Mouse (Mus musculus): ENCODE results near the gene Lpar2.

Gene Lpar2

GRCm38 (mm10) chr8:69807236-69807635 lies 15.0 kb upstream of the Lpar2 start:
- no peak for DNase-seq (ENCODE audit: low read depth, low spot score)

- peak; percentile 54 for DNase-seq (ENCODE audit: low read depth, low spot score)
Observed at GRCm38 (mm10) chr8:69808094-69808863, 13.9 kb upstream of the Lpar2 start, which contains the start of gene Gmip. Gene Gmip, plus strand, starts transcription at chr8:69808679.

GRCm38 (mm10) chr8:69808864-69809403 lies 13.3 kb upstream of the Lpar2 start:
- DNase-seq (ENCODE audit: low read depth, low spot score) = no peak

- no peak for DNase-seq (ENCODE audit: low read depth, low spot score)
Observed at GRCm38 (mm10) chr8:69809820-69810219, 12.4 kb upstream of the Lpar2 start.

DNA sequence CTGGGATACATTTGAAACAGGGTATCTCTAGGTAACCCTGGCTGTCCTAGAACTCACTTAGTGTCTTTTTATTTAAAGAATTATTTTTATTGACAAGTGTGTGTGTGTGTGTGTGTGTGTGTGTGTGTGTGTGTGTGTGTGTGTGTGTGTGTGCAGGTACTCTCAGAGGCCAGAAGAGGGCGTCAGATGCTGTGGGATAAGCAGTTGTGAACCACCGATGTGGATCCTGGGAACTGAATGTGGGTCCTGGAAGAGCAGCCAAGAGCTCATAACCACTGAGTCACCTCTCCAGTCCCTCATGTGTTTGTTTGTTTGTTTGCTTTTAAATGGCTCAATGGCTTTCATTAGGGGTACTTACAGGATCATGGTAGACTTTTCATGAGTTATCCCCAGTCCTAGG lies 7.3 kb upstream of the Lpar2 start:
- no peak for DNase-seq (ENCODE audit: low read depth, low spot score)

DNA sequence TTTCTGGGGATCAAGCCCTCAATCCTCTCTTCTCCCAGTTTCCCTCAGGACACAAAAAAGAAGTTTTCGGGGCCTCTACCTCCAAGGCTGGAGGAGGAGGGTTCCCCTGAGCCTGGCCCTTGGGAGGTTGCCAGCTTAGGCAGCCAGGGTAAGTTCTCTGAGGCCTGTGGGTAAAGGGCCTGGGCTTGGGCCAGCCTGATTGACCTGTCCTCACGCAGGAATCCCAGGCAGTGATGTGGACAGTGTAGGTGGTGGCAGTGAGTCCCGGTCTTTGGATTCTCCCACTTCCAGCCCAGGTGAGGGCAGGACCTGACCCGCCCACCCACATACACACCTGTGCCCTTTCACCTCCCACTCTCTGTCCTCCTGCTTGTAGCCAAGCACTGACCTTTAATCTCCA lies 6.8 kb upstream of the Lpar2 start:
- no peak for DNase-seq (ENCODE audit: low read depth, low spot score)

GRCm38 (mm10) chr8:69820466-69820865 lies 1.8 kb upstream of the Lpar2 start:
- no peak for DNase-seq (ENCODE audit: low read depth, low spot score)

DNA sequence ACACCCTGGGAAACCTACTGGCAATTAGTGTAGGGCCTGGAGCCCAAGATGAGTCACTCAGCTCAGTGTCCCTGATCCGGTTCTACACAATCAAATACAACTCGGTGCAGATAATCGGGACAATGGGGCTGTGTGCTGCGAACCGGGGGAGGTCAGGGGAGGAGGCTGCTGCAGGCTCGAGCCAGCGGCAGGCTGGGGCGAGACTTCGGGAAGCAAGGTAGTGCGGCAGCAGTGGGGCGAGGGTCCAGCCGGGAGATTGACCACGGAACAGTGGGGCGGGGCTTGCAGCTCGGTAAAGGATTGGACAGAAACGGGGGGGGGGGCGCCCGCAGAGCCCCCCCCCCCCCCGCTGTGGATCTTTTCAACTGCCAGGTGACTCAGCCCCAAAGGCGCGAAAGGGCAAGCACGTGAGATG lies 251 bp upstream of the Lpar2 start:
- no peak for DNase-seq (ENCODE audit: low read depth, low spot score)

DNA sequence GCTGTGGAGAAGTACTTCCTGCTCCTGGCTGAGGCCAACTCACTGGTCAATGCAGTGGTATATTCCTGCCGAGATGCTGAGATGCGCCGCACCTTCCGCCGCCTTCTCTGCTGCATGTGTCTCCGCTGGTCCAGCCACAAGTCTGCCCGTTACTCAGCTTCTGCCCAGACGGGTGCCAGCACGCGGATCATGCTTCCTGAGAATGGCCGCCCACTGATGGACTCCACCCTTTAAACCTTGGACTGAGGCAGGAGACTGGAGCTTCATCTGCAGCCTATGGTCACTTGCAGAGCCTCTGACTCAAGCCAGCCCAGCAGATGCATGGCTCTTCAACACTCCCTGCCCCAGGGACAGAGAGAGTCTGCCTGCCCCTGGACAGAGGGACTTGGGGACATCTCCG lies 4.1 kb downstream of the Lpar2 start:
- DNase-seq (ENCODE audit: low read depth, low spot score) = no peak

DNA sequence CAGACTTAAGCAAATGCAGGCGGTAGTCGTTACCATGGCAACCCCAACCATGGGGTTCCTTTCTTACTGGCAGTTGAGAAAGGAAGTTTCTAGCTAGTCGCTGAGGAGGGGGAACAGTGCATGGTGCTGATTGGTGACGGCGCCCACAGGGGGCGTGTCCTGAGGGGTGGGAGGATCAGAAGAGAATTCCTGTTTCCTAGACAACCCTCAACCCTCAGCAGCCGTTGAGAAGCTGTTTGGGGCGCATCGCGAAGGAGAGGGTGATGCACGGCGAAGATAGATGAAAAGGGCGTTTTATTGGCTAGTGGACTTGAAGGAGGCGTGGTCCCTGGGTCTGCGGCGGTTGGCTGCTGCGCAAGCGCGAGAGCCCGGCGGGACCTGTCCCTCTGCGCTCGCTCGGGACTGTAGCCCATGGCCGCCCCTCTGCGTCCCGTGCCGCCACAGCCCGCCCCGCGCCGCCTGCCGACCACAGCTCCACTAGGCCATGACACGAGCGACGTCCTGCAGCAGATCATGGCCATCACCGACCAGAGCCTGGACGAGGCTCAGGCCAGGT lies 10.1 kb downstream of the Lpar2 start, which contains the start of gene Pbx4:
Gene Pbx4, plus strand, starts transcription at position 194 of the 556 bp plus-strand sequence.
- peak; percentile 54 for DNase-seq (ENCODE audit: low read depth, low spot score)

GRCm38 (mm10) chr8:69837057-69837682 lies 14.9 kb downstream of the Lpar2 start:
- DNase-seq (ENCODE audit: low read depth, low spot score) = no peak

DNA sequence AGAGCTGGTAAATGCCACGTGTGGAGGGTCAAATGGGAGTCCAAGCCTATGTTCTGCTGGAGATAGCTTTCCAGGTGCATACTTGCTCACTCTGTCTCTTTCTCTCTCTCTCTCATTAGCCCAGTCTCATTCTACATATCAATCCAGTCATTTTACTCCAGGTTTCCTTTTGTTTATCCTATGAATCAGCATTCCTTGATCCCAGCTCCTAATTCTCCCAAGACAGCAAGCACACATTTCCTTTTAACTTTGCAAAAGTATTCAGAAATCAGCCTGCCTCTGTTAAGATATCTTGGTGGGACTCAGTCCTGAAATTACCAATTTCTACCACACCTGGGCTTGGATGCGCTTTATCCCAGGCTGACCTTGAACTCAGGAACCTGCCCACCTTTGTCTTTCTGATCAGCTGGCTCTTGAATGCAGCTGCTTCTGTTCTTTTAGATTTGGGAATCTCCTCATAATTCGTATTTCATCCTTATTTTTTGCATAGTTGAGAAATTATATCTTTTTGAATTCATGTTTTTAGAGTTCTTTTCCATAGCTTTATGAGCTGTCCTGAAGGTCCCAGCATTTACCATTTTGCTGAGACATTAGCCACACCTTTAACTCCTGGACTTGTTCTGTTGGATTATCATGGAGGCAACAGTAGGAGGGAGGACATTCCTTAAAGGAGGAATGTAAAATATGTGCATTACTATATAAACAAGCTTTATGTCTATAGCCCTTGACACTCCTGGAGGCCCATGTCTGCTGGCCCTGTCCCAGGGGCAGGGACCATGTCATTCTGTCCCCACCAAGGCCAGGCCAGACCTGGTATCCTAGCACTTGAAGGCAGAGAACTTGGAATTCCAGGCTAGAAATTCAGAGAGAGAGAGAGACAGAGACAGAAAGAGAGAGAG lies 25.2 kb downstream of the Lpar2 start:
- DNase-seq (ENCODE audit: low read depth, low spot score) = no peak

DNA sequence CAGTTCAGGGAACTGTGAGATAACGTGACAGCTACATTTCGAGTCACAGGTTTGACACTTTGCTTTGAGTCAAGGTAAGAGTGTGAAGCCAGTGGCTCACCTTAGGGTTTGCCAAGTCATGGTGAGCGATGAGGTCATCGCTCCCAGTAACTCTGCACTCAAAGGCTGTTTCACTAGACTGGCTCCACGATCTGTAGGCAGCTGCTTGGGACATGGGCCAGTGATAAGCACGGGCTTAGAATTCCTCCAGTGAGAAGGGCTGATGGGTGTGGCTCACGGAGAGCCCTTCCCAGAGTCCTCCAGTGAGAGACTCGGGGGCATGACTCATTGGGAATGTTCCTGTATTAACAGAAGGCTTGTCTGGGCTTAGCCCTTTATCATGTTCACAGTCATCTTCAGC lies 26.7 kb downstream of the Lpar2 start:
- peak; percentile 35 for DNase-seq (ENCODE audit: low read depth, low spot score)

GRCm38 (mm10) chr8:69849899-69850298 lies 27.7 kb downstream of the Lpar2 start:
- no peak for DNase-seq (ENCODE audit: low read depth, low spot score)

DNA sequence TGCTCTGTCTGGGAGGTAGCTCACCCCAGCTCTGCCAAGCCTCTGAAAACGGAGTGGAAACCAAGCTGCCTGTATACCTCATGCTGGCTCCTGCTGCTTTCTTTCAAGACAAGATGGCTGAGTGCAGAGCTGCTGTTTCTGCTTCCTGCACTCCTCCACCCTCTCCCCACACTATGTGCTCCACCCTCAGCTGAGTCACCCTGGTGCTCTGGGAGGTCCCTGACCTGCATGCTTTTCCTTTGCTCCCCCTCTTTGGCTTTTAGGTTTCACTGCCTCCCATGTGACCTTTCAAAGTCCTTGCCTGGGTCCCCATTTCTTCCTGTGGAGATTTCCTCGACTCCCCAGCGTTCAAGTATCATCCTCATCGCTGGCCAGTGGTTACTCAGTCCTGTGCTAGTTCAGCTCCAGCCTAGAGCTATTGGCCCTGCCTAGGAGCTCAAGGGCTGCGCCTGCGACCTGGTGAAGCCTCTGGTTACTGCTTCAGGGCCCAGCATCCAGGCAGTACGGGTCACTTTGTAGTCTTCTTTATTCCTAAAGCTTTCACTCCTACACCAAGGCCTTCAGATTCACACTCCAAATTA lies 28.8 kb downstream of the Lpar2 start:
- peak; percentile 56 for DNase-seq (ENCODE audit: low read depth, low spot score)

DNA sequence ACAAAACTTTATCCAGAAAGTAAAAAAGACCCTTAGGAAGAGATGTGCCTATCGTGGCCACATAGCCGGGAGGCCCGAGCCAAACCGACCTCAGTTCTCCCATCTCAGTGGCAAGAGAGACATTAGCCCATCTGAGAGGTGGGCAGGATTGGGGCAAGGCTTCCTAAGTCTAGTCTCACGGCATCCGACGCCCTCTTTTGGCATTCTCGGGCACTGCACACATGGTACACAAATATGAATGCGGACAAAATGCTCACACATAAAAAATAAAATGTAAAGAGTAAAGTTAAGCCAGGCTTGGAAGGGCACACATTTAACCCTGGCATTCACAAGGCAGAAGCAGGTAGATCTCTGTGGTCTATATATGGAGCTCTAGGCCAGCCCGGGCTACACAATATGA lies 31.6 kb downstream of the Lpar2 start:
- DNase-seq (ENCODE audit: low read depth, low spot score) = no peak

DNA sequence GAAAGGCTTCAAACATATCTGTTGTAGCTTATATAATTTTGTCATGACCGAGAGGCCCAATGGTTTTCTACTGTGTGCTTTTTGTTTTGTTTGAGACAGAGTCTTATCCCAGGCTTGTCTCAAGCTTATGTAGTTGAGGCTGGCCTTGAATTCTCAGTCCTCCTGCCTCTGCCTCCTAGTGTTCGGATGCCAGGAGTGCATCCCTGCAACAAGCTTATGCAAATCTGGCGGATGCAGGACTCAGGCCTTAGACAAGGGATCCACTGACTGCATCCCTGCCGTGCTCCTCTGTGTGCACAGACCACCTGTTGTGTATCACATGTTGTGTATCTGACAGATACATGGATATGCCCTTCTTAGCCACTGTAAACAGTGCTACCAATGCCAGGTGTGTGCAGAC lies 38.6 kb downstream of the Lpar2 start:
- DNase-seq (ENCODE audit: low read depth, low spot score) = no peak

- DNase-seq (ENCODE audit: low read depth, low spot score) = no peak
Observed at GRCm38 (mm10) chr8:69861251-69861650, 39.0 kb downstream of the Lpar2 start.

DNA sequence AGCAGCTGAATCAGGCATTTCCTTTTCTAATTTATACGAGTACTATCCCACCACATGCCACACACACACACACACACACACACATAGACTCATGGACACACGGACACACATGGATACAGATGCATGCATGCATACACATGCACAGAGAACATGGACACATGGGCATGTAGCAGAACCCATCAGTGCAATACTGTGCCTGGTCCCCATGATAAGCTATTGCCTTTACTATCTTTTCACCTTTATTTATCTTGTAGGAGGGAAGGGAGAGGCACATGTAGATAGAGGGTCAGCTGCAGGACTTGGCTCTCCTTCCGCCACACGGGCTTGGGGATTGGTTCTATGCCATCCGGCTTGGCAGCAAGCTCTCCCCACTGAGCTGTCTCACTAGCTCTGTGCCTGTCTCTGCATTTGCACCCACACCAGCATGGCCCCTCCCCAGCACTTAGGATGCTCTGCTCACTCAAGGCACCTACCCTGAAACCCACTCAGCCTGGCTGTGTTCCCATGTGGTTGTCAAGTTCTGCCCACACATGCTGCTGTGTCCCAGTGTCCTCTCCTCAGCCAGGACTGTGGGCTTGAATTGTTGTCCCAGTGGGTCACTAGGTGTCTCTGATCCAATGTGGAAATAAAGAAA lies 41.3 kb downstream of the Lpar2 start:
- no peak for DNase-seq (ENCODE audit: low read depth, low spot score)

DNA sequence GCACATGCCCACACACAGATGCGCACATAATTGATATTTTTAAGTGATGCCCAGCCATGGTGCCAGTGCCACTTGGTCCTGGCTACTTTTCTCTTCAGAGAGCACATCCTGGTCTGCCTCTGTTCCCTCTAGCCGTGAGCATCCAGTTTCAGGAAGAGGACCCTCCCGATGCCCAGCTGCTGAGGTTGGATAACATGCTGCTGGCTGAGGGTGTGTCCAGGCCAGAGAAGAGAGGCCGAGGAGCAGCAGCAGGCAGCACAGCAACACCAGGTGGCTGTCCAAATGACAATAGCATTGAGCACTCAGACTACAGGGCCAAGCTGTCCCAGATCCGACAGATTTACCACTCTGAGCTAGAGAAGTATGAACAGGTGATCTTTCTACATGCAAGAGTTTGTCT lies 42.0 kb downstream of the Lpar2 start:
- no peak for DNase-seq (ENCODE audit: low read depth, low spot score)
